Mouse (Mus musculus) stomach, postnatal 0 days (tissue): ENCODE measurements around the gene Dazap2. TPM values are rescaled to one million over a fixed set of nuclear protein-coding genes. Genes with fewer than 3 reads are reported as not detected.

Experiments
- ATAC-seq: fragments of 200-750 bp; cut with Nextera tagmentation; 2 replicates; pipeline ENCODE4 v1.8.0; 2017; ENCODE audit not compliant: low FRiP score, low TSS enrichment
- DNase-seq: peaks from one replicate; pipeline ENCODE4 v3.0.0-alpha.2; 2016; ENCODE audit warnings: low spot score
- H3K27ac ChIP-seq: fragments of 300-500 bp; sonication (generic); replicated peaks from 2 replicates; pipeline ENCODE4 v1.5.1; 2014; ENCODE audit warnings: mild to moderate bottlenecking, control low read depth
- H3K27me3 ChIP-seq: fragments of 300-500 bp; sonication (generic); 2 replicates; pipeline ENCODE4 v1.6.1; 2014; ENCODE audit warnings: low read length; ENCODE audit not compliant: control insufficient read depth, insufficient read depth
- H3K36me3 ChIP-seq: fragments of 300-500 bp; sonication (generic); 2 replicates; pipeline ENCODE4 v1.6.1; 2014; ENCODE audit warnings: low read length, mixed read lengths; ENCODE audit not compliant: control insufficient read depth, insufficient read depth
- H3K4me1 ChIP-seq: fragments of 300-500 bp; sonication (generic); replicated peaks from 2 replicates; pipeline ENCODE4 v1.6.1; 2014; ENCODE audit warnings: antibody characterized with exemption; ENCODE audit not compliant: control insufficient read depth, insufficient read depth
- H3K4me2 ChIP-seq: fragments of 300-500 bp; sonication (generic); replicated peaks from 2 replicates; pipeline ENCODE4 v1.6.1; 2014; ENCODE audit warnings: low read depth, mild to moderate bottlenecking, control low read depth, moderate library complexity
- H3K4me3 ChIP-seq: fragments of 300-500 bp; sonication (generic); 2 replicates; pipeline ENCODE4 v1.5.1; 2014; ENCODE audit warnings: low read depth, low read length, control low read depth
- H3K9ac ChIP-seq: fragments of 300-500 bp; sonication (generic); 2 replicates; pipeline ENCODE4 v1.6.1; 2014; ENCODE audit warnings: mild to moderate bottlenecking, low read length, control low read depth, mixed read lengths
- H3K9me3 ChIP-seq: fragments of 300-500 bp; sonication (generic); 2 replicates; pipeline ENCODE4 v1.6.1; 2016; ENCODE audit warnings: low read length; ENCODE audit not compliant: control insufficient read depth
- CTCF ChIP-seq: IDR thresholded peaks from 2 replicates; pipeline ENCODE4 v1.5.1; 2016; ENCODE audit warnings: antibody characterized with exemption, low read depth, mild to moderate bottlenecking, moderate library complexity
- EP300 ChIP-seq: optimal IDR thresholded peaks from 2 replicates; pipeline ENCODE3; 2016; ENCODE audit warnings: antibody characterized with exemption
- WGBS: fragments of 180-500 bp; shearing (Covaris S2); extraction: QIAGEN DNeasy Blood & Tissue Kit; methylation state at CpG from one replicate; pipeline ENCODE4 v1.1.7; 2014; 5-methylcytosine and 5-hydroxymethylcytosine counted together
- microRNA-seq: library from miRNA; unstranded; fragments of <30 nt; microRNA quantifications from one replicate; pipeline ENCODE4, GENCODE M21; 2016
- polyA plus RNA-seq: library from polyadenylated mRNA; unstranded; fragments of >200 nt; fragmentation: Nextera tagmentation; extraction: Ambion mirVana; gene quantifications from 2 replicates; pipeline ENCODE4 v1.2.1, GENCODE M21; 2015

Gene Dazap2
- polyA plus RNA-seq, 1 experiment from 2014 or later: 177 TPM

DNA sequence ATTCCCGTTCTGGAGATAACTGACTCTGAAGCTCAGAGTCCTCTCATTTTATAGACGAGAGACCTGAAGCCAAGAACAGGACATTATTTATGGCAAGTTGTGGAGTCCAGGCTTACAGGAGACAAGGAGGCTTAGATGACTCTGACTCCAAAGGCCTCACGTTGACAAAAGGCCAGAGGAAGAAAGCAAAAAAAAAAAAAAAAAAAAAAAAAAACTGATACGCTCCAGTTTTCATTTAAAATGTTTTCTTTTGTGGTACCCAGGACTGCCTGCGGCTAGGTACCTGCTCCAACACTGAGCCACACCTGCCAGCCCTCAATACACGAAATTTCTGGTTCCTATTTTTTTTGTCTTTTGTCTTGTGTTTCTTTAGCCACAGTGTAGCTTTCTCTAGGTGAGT lies 52.3 kb downstream of the Dazap2 start:
- ATAC-seq: no peak
- H3K9ac ChIP-seq: no peak overlapping the region
- H3K27ac ChIP-seq: no peak overlapping the region
- no peak overlapping the region for H3K4me3 ChIP-seq
- no peaks in the 10 kb centered on the region for H3K36me3 ChIP-seq
- no peaks in the 10 kb centered on the region for H3K27me3 ChIP-seq
- no peaks in the 10 kb centered on the region for H3K9me3 ChIP-seq
- no peak for DNase-seq
- 54% methylated on average over 6 of the region's 6 CpGs for WGBS
- no peak for TF ChIP-seq CTCF
- no peaks in the 10 kb centered on the region for H3K4me1 ChIP-seq
- H3K4me2 ChIP-seq: no peak overlapping the region

DNA sequence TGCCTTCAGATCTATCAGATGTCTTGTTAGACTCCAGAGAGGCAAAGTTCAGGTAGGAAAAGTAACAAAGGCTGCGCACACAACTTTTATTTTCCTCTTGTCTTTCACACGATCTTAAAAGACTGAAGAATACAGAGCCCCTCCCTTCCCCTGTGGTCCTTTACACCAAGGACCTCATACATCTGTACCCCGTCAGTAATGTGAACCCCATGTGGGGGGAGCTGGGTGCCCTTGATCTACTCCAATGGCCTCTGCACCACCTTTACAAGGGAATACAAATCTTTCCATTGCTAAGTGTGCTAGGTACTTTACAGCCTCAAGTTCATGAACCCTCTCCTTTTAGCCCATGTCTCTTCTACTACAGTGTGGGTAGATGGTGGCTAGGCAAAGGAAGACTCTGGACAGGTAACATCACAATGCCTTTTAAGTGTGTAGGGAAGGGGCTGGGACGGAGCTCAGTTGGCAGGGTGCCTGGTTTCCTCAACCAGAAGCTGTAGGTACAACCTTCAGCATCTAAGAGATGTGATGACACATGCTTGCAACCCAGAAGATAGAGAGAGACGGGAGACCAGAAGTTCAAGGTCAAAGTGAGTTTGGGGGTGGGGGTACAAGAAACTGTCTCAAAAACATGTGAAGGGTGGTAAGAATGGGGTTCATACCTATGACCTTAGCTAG lies 52.9 kb downstream of the Dazap2 start:
- H3K9ac ChIP-seq: no peak overlapping the region
- H3K27me3 ChIP-seq: no peaks in the 10 kb centered on the region
- no peaks in the 10 kb centered on the region for H3K36me3 ChIP-seq
- H3K4me1 ChIP-seq: no peaks in the 10 kb centered on the region
- no peaks in the 10 kb centered on the region for H3K9me3 ChIP-seq
- no peak overlapping the region for H3K4me2 ChIP-seq
- no peak for ATAC-seq
- H3K27ac ChIP-seq: no peak overlapping the region
- DNase-seq: no peak
- H3K4me3 ChIP-seq: no peak overlapping the region
- TF ChIP-seq EP300 (no peak), CTCF (no peak)
- 74% methylated on average over 5 of the region's 5 CpGs for WGBS

DNA sequence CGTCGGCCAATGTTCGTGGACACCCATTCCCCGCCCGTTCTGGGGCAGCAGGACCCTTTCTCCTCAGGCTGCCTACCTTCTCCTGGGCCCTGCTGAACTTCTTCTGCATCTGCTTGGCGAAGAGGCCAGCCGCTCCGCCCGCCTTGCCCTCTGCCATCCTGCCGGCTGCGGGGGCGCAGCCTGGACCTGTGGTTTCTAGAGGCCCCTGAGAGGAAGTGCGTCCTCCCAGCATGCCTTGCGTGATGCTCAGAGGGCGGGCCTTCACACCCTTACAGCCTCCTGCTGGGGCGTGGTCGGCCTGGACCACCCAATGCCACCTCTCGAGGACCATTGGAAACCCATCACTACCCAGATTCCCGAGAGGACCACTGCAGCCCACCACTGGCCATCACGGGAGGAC lies 54.2 kb downstream of the Dazap2 start, which contains the start of gene Bin2:
Bin2 (minus strand) TSS at position 217 of the 400 bp plus-strand sequence.
- WGBS: 84% methylated on average over 18 of the region's 20 CpGs
- no peak for ATAC-seq
- no peak for DNase-seq
- Histone ChIP-seq H3K4me2 (no peak within 1 kb of the TSS), H3K4me1 (no peaks in the 10 kb centered on the region), H3K9me3 (no peaks in the 10 kb centered on the region), H3K27me3 (no peaks in the 10 kb centered on the region), H3K4me3 (no peak within 1 kb of the TSS), H3K27ac (no peak within 1 kb of the TSS), H3K9ac (no peak within 1 kb of the TSS), H3K36me3 (no peaks in the 10 kb centered on the region)
- TF ChIP-seq EP300 (no peak), CTCF (no peak)

DNA sequence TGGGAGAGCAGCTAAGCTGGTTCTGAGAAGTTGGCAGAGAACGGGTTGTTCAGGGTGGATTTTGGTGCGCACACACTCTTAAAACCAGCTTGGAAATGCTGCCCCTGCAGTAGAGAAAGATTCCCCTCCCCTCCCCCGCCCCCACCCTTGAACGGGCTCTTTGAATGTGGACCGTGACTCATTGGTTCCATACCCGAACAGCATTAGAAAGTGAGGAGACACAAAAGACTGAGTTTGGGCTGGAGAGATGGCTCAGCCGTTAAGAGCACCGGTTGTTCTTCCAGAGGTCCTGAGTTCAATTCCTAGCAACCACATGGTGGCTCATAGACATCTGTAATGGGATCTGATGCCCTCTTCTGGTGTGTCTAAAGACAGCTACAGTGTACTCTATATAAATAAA lies 54.9 kb downstream of the Dazap2 start:
- Histone ChIP-seq H3K4me2 (no peak overlapping the region), H3K9ac (no peak overlapping the region), H3K27ac (no peak overlapping the region), H3K4me1 (no peaks in the 10 kb centered on the region), H3K9me3 (no peaks in the 10 kb centered on the region), H3K36me3 (no peaks in the 10 kb centered on the region), H3K27me3 (no peaks in the 10 kb centered on the region), H3K4me3 (no peak overlapping the region)
- ATAC-seq (no peak), DNase-seq (no peak)
- TF ChIP-seq CTCF (no peak), EP300 (no peak)
- 78% methylated on average over 8 of the region's 8 CpGs for WGBS

Small RNA genes within 50 kb of the gene (microRNA-seq; reads per million reads assigned to microRNA genes)
- gene Mir6961: not detected

Other genes with a start within 250 kb of the Dazap2 start
- 0.11 and 0.15 TPM in 2 replicates for gene Gm5475, start 193.2 kb upstream of the Dazap2 start, polyA plus RNA-seq
- gene Slc11a2, start 190.3 kb upstream of the Dazap2 start, polyA plus RNA-seq: 12.2 and 15.8 TPM in 2 replicates
- gene Letmd1, start 146.3 kb upstream of the Dazap2 start, polyA plus RNA-seq: 9.8 and 10.9 TPM in 2 replicates
- gene Csrnp2, start 119.9 kb upstream of the Dazap2 start, polyA plus RNA-seq: 2.6 and 2.8 TPM in 2 replicates
- gene Tfcp2, start 63.3 kb upstream of the Dazap2 start, polyA plus RNA-seq: 8.7 and 9.6 TPM in 2 replicates
- gene Pou6f1, start 15.4 kb upstream of the Dazap2 start, polyA plus RNA-seq: 2.6 and 3.2 TPM in 2 replicates
- gene Smagp, start 21.6 kb downstream of the Dazap2 start, polyA plus RNA-seq: 94.8 and 103 TPM in 2 replicates
- 1.3 and 2.3 TPM in 2 replicates for gene Bin2, start 54.2 kb downstream of the Dazap2 start, polyA plus RNA-seq
- 22.3 and 24.1 TPM in 2 replicates for gene Cela1, start 72.6 kb downstream of the Dazap2 start, polyA plus RNA-seq
- gene Galnt6, start 114.0 kb downstream of the Dazap2 start, polyA plus RNA-seq: 9.5 and 11.0 TPM in 2 replicates
- gene Slc4a8, start 146.4 kb downstream of the Dazap2 start, polyA plus RNA-seq: 2.2 TPM in 2 replicates